Mouse (Mus musculus): ENCODE results near the gene Xirp1.
A peak's percentile ranks its signal among the peaks of the same experiment; 100 is the strongest.

Xirp1 gene

DNA sequence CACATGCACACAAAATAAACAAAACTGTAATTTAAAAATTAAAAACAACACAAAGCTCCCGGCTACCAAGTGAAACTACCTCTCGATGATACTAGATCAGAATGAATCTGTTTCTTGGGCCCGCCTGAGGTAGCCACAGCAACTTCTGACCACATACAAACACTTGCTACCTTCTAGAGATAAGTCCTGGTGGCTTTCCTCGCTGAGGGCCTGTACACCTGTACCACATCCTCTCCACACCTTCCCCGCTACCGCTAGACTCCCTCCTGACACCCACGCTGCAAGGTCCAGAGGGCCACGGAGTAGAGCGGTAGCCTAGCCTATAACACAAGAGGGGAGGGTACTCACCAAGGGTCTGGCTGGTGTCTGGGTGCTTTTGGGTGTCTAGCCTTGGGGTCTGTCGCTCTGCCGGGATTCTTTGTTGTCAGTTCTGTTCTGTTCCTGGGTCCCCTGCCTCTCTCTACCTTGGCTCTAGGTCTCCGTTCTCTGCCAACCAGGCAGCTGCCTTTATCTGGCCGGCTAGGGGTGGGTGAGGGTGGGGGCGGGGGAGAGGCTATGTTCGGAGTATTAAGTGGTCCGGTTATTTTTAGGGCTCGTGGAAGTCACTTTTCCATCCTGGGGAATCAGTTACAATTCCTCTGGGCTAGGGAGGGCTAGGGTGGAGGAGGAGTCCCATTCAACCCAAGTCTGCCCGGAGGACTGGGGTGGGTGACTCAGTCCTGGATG lies at the start of gene Xirp1:
Gene Xirp1, minus strand, starts transcription at position 513 of the 726 bp plus-strand sequence.
- no peak for DNase-seq

DNA sequence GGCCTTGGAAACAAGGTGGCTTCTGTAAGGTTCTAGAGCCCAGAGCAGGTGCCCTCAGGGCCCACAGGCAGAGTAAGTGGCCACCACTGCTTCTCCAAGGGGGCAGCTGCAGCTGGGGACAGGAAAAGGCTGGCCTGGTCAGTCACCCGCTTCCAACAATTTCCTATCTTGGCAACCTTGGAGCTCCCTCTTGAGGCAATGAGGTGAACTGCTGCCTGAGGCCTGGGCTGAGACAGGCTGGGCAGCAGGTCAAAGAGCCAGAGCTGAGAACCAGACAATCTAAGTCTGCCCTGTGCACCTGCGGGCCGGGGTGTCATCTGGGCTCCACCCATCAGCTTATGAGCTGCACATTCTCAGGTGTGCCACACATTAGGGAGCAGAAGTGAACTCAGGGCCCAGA lies 49.8 kb upstream of the Xirp1 start:
- DNase-seq = peak; percentile 80 to 81

DNA sequence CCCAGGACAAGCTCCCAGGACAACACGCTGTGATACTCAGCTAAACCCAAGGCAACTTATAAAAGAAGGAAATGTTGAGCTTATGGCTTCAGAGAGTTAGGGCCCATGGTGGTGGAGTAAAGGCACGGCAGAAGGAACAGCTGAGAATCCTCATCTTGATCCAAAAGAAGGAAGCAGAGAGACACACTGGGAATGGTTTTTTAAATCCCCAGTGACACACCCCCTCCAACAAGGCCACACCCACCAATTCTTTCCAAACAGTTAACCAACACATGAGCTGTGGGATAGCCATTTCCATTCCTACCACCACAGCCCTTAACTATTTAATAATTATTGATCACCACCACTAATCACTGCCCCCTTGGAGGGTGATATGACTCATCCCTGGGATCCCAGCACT lies 47.9 kb upstream of the Xirp1 start:
- DNase-seq = no peak

DNA sequence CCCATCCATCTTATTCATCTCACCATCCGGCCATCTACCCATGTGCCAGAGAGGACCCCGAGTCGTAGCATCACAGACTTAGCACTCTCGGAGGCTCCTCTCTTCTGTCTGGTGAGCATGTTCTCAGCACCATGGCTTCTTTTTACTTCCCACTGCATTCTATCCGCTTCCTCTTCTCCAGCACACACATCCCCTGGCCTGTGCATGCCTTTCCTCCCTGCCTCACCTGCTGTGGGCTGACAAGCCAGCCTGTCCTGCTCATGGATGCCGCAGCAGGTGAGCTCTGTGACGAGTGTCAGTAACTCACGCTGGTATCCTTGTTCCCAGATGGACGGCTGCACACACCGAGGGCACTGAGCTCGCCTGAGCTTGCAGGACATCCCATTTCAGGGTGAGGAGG lies 46.4 kb upstream of the Xirp1 start, which contains the start of gene Cx3cr1:
Gene Cx3cr1, minus strand, starts transcription at position 101 of the 400 bp plus-strand sequence.
- DNase-seq = no peak

DNA sequence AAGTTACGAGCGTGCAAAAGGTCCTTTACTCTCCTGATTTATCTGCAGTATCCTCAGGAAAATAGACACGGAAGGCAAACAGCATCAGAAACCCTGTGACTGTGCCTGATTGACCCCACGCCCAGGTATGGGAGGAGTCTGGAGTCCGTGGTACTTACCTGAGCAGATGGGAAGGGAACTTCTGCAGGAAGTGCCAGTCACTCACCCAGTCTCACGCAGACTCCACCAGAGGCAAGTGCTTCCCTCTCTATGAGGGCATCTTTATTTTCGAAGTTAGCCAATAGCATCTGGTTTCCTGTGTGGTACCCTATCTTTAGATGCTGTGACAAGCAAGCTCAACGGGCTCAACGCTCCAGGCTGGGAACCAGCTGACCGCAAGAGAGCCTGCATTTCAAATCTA lies 44.6 kb upstream of the Xirp1 start:
- no peak for DNase-seq

DNA sequence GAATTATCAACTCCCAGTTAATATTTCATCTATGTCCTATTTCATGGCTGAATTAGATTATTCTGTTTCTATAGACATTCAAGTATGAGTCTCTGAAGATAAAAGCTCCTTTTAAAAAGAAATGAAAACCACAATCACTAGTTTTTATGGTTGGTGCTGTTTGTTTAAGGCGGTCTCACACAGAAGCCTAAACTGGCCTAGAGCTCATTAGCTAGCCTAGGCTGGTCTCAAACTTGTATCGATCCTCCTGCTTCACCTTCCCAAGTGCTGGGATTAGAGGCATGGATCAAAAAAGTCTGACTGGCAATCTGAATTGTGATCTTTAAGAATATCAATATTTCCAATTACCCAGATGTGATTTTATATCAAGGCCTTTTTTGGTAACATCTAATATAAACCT lies 44.2 kb upstream of the Xirp1 start:
- DNase-seq = no peak

DNA sequence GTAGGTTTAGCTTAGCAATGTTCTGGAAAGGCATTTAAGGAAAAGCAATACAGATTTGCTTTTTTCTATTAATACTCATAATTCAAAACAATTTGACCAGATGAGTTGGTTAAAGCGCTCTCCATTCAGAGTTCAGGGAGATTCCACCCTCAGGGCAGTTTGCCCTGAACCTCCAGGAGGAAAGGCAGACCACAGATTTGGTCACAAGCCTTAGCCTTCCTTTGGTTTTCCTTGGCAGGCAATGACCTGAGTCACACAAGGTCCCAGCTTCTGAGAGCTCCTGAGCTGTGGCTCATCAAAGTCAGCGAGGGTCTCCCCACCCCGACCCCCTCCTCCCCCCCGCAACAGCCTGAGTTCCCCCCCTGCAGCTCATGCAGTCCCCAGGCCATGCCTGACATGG lies 40.9 kb upstream of the Xirp1 start:
- no peak for DNase-seq

DNA sequence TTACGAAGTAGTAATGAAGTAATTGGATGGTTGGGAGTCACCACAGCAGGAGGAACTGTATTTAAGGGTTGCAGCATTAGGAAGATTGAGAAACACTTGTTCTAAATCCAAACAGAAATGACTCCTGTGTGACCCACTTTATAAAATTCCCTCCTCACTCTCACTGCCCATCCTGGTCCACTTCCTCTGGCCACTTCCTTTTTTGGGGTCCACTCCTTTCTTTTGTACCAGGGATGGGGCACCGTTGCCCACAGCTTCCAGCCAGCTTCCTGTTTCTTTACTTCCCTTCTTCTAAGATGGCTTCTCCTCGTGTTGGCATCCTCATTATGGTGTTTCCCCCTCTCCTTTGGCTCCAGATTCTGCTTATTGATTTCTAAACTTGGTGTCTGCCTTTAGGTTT lies 35.3 kb upstream of the Xirp1 start:
- DNase-seq = no peak

DNA sequence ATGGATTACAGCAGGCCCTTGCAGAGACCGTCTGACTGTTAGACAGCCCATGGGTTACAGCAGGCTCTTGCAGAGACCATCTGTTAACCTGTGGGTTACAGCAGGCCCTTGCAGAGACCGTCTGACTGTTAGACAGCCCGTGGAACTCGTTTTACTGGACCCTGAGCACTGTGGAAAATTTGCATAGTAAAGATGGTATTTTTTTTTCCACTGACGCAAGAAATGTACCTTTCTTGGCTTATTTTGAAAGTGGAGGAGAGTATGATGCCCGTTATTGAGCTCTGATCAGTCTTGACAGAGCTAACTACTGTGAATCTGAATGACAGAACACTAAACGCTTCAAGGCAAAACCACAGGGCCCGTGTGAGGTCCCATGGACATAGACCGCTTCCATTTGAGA lies 32.8 kb upstream of the Xirp1 start:
- no peak for DNase-seq

DNA sequence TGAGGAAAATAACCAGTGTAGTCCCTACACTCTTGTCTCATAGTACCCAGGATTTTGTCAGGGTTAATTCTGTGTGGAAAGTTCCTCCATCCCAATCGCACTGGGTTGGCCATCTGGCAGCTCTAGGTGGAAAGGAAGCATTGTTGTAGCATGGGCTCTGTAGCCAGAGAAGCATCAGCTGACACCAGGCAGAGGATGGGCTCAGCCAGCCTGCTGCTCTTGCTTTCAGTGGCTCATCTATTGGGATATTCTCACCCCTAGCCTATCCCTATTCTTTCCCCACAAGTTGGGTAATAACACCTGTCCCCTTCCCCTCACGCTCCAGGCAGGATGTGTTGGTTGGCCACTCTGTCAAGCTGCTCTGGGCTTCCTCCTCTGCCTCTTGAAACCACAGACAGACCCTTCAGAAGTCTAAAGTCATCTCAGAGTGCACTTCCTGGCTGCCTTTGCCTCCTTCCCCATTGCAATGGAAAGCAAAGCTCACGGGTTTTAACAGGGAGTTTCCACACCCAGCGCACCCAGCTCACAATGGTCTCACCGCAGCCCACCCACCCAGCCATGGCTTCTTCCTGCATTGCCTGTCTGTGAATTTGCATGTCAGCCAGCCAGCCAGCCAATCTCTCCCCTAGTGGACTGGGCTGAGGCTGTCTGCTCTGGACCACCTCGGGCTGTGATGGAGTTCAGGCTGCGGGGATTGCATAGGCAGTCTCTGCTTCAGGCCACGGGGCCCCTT lies 31.3 kb upstream of the Xirp1 start:
- peak; percentile 22 to 24 for DNase-seq

DNA sequence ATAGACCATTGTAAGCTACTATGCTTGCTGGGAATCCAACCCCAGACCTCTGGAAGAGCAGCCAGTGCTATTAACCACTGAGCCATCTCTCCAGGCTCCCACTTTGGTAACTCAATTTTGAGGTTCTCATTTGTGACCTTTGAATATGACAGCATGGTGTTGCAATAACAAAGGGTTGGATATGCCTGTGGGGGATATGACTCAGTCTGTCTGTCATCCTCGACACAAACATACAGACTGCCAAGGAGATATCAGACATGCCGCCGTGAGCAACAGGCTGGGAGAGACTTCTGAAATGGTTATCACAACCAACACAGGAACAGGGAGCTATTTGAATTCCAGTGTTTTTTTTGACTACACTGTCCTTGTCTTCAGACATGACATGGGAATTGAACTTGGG lies 26.0 kb upstream of the Xirp1 start:
- DNase-seq = no peak

DNA sequence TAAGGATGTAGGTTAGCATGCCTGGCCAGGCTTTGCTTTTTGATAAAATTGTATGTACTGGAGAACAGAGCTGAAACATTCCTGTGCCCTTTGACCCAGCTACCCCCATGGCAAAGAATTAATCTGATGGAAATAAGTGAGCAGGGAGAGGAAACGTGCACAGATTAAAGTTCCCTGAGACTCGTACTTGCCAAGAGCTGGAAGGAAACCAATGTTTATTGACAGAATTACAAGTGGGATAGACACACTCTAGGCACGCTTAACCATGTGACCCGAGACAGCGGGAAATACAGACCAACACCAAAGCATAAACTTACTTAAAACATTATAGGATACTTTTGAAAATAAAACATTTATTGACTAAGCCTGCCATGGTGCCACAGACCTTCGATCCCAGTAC lies 25.1 kb upstream of the Xirp1 start:
- DNase-seq = no peak

DNA sequence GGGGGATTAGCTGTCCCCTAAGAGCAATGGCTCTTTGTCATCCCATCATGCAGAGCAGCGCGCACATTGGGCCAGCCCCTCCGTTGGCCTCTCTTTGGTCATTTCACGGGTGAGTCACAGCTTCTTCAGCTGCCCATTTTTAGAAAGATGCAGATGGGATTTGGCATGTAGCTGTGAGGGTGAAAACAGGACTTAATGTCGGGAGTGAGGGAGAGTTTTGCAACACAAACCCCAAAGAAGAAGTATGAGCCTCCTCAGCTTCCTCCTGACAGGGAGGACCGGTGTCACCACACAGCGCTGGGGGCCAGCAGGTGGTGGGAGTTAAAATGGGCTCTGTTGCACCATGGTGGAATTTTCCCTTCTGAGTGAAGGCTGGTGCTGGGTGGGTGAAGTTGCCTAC lies 19.7 kb upstream of the Xirp1 start:
- DNase-seq = no peak

DNA sequence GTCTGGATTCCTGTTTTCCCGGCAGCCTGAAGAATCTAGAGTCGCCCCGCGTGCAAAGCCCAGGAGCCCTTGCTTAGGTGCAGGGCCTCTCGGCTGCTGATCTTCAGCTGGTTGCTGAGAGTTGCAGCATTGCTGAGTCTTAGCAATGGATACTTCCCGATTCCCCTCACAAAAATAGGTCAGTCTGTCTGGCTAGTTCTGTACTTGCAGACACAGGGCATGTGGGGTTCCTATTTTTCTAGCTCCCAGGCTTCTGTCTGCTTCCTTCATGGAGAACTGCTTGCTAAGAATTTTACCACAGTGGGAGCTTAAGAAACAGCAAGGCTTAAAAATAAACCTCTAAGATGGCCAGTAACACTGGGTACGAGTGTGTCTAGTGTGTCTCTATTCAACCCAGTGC lies 14.0 kb upstream of the Xirp1 start:
- DNase-seq = no peak

DNA sequence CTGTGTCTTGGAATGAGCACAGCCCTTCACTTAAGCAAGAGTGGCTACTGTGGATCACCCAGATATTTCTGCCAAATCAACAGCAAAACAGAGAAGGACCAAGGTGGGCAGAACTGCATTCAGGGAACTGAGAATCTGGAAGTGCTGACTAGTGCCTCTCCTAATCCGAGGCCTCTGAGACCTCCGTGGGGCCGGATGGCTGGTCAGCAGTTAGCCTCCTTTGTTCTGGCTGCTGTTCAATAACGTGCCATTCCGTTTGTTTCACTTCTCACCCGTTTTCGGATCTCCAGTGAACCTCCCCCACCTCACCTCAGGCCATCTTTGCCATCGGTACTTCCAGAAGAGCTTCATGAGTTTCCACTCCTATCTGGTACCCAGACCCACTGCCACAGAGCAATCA lies 11.0 kb upstream of the Xirp1 start:
- DNase-seq = no peak

DNA sequence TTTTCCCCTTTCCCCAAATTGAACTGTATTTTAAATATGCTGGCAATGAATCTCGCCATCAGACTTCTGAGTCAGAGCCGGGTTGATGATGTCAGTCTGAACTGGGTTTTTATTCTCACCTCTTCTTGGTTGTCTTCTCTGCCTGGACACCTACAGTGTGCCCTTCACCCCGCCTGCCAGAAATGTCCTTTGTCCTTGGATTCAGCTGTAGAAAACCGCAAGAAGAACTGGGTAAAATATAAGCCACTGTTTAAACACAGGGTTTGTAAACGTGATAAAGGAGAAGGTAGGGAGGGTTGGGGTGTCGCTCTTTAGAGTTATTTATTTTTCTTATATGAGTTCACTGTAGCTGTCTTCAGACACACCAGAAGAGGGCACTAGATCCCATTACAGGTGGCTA lies 9.3 kb upstream of the Xirp1 start:
- no peak for DNase-seq

DNA sequence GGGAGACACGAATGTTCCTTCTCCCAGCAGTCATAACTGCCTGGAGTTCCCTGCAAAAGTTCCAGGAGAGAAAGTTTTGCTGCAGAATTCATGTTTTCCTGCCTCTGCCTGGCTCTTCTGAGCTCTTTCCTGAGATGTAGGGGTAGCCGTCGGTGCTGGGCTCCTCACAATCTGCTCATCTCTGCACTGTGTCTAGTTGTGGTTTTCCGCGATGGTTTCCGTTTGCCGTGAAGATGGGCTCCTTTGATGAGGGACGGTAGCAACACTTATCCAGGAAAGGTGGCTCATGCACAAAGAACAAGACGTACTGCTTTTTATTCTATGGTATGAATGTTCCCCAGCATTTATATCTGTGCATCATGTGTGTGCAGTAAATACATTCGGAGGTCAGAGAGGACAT lies 7.0 kb upstream of the Xirp1 start:
- DNase-seq = no peak

DNA sequence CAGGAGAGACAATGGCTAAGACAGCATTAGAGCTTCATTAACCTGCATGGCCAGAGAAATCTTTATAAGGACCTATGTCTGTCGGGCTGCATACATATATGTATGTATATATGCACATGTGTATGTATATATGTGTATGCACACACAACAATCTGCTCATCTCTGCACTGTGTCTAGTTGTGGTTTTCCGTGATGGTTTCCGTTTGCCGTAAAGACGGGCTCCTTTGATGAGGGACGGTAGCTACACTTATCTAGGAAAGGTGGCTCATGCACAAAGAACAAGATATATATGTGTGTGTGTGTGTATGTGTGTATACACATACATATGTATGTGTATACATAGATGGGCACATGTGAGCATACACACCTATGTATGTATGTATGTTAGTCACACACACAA lies 6.5 kb upstream of the Xirp1 start:
- DNase-seq = no peak

DNA sequence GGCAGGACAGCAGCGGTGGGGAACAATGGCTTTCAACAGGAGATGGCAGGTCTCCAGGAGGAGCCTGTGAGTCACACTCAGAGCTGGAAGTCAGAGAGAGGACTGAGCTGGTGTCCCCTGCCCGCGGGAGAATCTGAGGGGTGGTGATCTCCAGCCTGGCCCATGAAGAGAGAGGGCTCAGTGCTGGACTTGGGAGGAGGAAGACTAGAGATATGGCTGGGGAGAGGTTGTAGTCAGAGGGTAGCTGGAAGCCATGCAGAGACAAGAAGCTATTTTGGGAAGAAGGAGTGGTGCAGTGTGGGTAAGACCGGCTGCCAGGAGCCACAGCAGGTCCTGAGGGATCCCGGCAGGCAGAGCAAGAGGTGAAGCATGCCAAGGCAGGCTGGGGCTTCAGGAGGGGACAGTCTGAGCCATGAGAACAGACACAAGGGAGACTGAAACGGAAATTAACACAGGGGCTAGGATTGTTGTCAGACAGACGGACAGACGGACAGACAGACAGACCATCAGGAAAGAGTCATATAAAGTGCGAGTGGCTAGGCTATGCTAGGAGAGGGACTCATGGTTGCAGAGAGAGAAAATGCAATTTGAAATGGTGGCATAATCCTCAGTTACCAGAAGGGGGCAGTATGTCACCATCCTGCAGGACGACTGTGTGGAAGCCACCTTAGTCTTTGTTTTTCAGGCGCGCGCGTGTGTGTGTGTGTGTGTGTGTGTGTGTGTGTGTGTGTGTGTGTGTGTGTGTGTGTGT lies 4.2 kb upstream of the Xirp1 start:
- DNase-seq = peak; percentile 64 to 69

DNA sequence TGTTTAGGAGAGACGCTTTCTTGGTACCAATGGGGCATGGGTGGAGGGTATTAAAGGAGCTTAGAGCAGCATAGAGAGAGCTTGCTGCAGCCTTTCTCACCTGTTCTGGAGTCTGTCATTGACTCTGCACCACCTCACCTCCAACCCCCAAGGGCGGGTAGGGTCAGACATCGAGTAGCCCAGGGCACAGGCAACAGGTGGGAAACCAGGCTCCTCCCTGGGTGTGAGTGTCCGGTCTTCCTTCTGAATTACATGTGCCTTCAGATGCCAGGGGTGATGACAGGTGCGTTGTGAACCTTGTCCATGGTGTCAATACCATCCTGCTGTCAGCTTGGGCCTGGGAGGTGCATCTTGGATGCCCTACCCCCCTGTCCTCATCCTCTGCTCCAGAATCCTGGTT lies 1.2 kb upstream of the Xirp1 start:
- no peak for DNase-seq

DNA sequence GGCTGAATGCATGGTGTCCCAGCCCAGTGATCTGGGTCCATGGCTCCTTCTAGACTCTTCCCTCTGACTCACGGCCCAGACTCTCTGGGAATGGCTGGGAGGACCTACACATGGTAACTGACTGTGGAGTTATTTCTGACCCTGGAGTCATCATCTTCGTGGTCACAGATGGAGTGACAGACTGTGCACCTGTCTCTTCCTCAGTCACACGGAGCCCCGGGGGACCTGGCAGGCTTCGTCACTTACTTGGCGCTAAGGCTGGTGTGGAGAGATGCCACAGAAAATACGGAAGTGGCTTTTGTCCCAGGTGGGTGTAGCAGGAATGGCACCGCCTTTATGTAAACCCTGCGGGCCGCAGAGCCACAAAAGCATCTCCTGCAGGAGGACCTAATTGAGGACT lies 773 bp upstream of the Xirp1 start:
- DNase-seq = peak; percentile 61 to 75

DNA sequence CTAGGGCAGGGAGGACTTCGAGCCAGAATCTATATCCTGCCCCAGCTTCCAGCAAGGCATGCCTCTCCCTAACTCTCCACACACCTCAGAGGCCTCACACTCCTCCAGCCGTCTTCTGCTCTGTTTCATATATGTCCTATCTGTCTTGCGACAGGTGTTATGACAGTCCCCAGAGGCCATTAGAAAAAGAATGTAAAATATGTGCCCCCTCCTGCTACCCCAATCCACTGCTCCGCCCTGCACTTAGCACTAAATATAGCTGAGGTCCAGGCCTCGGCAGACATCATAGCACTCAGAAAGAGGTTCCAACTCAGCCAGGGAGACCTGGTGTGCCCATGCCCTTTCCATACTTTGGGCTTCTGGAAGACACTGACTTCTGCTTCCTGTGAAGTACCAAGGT lies 2.2 kb downstream of the Xirp1 start:
- no peak for DNase-seq

DNA sequence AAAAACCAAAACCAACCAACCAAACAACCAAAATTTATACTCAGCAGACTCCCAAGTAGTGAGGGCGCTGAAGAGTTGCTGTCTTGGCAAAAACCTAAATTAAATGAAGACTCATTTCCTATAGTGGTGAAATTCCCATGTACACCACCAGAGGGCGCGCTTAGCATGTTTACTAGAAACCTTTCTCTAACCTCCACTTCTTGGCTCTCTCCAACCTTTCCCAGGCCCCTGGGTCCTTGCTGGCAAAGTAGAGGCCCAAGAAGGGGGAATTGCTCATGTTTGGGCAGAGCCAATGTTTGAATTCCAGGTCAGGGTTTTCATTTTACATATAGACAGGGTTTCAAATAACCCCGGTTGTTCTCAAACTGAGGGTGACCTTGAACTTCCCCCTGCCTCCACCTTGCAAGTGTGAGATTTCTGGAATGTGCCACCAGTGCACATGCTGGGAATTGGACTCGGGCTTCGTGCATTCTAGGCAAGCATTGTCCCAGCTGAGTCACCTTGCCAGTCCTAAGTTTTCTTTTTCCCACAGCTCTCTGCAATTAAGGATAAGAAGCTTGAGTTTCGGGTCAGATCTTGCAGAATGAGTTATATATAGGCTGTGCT lies 3.0 kb downstream of the Xirp1 start:
- DNase-seq = peak; percentile 81 to 82

DNA sequence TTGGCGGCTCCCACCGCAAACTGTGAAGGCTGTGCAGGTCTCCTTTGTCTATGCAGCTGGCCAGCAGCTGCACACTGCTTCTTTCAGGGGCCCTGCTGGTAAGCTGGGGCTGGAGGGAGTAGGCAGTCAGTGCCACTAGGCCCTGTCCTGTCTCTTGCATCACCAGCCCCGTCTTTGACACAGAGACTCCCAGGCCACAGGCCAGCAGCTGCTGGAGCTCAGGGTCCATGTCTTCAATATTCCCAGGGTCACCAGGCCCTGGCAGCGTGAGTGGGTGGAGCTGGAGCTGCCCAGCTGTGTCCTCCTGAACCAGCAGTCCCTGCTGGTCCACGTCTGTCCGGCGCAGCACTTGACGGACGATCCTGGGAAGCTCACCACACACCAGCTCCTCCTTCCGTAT lies 6.4 kb downstream of the Xirp1 start:
- no peak for DNase-seq
